Mouse (Mus musculus) cerebellum, adult 9-10 months (tissue): ENCODE results near the gene Gm13539.
"Not testable (repeated sequence)": the region's sequence is repeated elsewhere in the genome, so short reads cannot be mapped to it uniquely, and the experiment has no call there.

Experiments
- DNase-seq: peaks from one replicate; pipeline ENCODE4 v3.0.0; 2022

The Gm13539 gene

GRCm38 (mm10) chr2:25781957-25782356 is at the start of gene Gm13539:
Gene Gm13539, plus strand, starts transcription at chr2:25782257.
- no peak for DNase-seq

GRCm38 (mm10) chr2:25733199-25733930 is 48.7 kb upstream of the Gm13539 start:
- DNase-seq = no peak

GRCm38 (mm10) chr2:25736709-25737108 is 45.3 kb upstream of the Gm13539 start, which contains the start of gene Obp2b:
Gene Obp2b, plus strand, starts transcription at chr2:25737009.
- not testable (repeated sequence) for DNase-seq

GRCm38 (mm10) chr2:25741671-25742070 is 40.4 kb upstream of the Gm13539 start:
- DNase-seq = no peak

GRCm38 (mm10) chr2:25754201-25754600 is 27.9 kb upstream of the Gm13539 start:
- no peak for DNase-seq

- DNase-seq = no peak
These were observed 23.9 kb upstream of the Gm13539 start for GRCm38 (mm10) chr2:25758064-25758625.

- no peak for DNase-seq
These were observed 16.8 kb upstream of the Gm13539 start, which contains the start of gene Lcn3 for GRCm38 (mm10) chr2:25765269-25765668. Gene Lcn3, plus strand, starts transcription at chr2:25765569.

- no peak for DNase-seq
These were observed 14.3 kb upstream of the Gm13539 start for GRCm38 (mm10) chr2:25767764-25768163.

- DNase-seq = no peak
These were observed 8.6 kb upstream of the Gm13539 start for GRCm38 (mm10) chr2:25773507-25773906.

GRCm38 (mm10) chr2:25774640-25775039 is 7.4 kb upstream of the Gm13539 start:
- no peak for DNase-seq

GRCm38 (mm10) chr2:25775991-25776390 is 6.1 kb upstream of the Gm13539 start:
- no peak for DNase-seq

GRCm38 (mm10) chr2:25776717-25777116 is 5.3 kb upstream of the Gm13539 start, which contains the start of gene Lcn11:
Gene Lcn11, plus strand, starts transcription at chr2:25777017.
- DNase-seq = no peak

GRCm38 (mm10) chr2:25779076-25779475 is 3.0 kb upstream of the Gm13539 start:
- DNase-seq = no peak

- peak; percentile 29 for DNase-seq
These were observed 1.1 kb upstream of the Gm13539 start for GRCm38 (mm10) chr2:25780921-25781320.

- no peak for DNase-seq
These were observed 3.7 kb downstream of the Gm13539 start for GRCm38 (mm10) chr2:25785573-25786322.

- no peak for DNase-seq
These were observed 7.0 kb downstream of the Gm13539 start for GRCm38 (mm10) chr2:25789092-25789491.

GRCm38 (mm10) chr2:25797635-25798034 is 15.6 kb downstream of the Gm13539 start:
- DNase-seq = no peak

- no peak for DNase-seq
These were observed 16.0 kb downstream of the Gm13539 start for GRCm38 (mm10) chr2:25798065-25798464.

GRCm38 (mm10) chr2:25811711-25812110 is 29.7 kb downstream of the Gm13539 start:
- DNase-seq = no peak

- no peak for DNase-seq
These were observed 31.3 kb downstream of the Gm13539 start for GRCm38 (mm10) chr2:25813364-25813763.

- DNase-seq = not testable (repeated sequence)
These were observed 33.7 kb downstream of the Gm13539 start, which contains the start of gene Glt6d1 for GRCm38 (mm10) chr2:25815748-25816147. Gene Glt6d1, minus strand, starts transcription at chr2:25815848.

- no peak for DNase-seq
These were observed 40.7 kb downstream of the Gm13539 start, which contains the start of gene Lcn9 for GRCm38 (mm10) chr2:25822806-25823205. Gene Lcn9, plus strand, starts transcription at chr2:25823153.

- DNase-seq = no peak
These were observed 42.7 kb downstream of the Gm13539 start for GRCm38 (mm10) chr2:25824751-25825150.
